Mouse (Mus musculus): Measurements from ENCODE around the gene Slc35g1.

Slc35g1 gene

GRCm38 (mm10) chr19:38395701-38396632, at the start of gene Slc35g1:
Gene Slc35g1 (plus strand): TSS chr19:38395980.
- in situ Hi-C loops (cut with MboI; ENCODE audit: low pct_unique_long_range_greater_than_20kb in 1 of 2, low sequenced_read_pairs in 2 of 2, unreplicated experiment in 1 of 2): no loop called here

GRCm38 (mm10) chr19:38348271-38349012, 47.3 kb upstream of the Slc35g1 start:
- in situ Hi-C loops (cut with MboI; ENCODE audit: low pct_unique_long_range_greater_than_20kb in 1 of 2, low sequenced_read_pairs in 2 of 2, unreplicated experiment in 1 of 2): loop anchor here in 1 of 2 experiments (10.0 to 25.0 kb wide), 2 partner anchors 114 to 286 kb away; partner anchors contain the start of gene Cep55

- in situ Hi-C loops (cut with MboI; ENCODE audit: low pct_unique_long_range_greater_than_20kb in 1 of 2, low sequenced_read_pairs in 2 of 2, unreplicated experiment in 1 of 2): loop anchor here in 1 of 2 experiments (10.0 to 25.0 kb wide), 2 partner anchors 114 to 287 kb away; partner anchors contain the start of gene Cep55
Observed at GRCm38 (mm10) chr19:38349013-38349341, 46.8 kb upstream of the Slc35g1 start.

GRCm38 (mm10) chr19:38351202-38351601, 44.6 kb upstream of the Slc35g1 start:
- in situ Hi-C loops (cut with MboI; ENCODE audit: low pct_unique_long_range_greater_than_20kb in 1 of 2, low sequenced_read_pairs in 2 of 2, unreplicated experiment in 1 of 2): loop anchor here (10.0 kb wide), 2 partner anchors 74 to 96 kb away; no protein-coding TSS in a partner anchor

GRCm38 (mm10) chr19:38351728-38352127, 44.1 kb upstream of the Slc35g1 start:
- in situ Hi-C loops (cut with MboI; ENCODE audit: low pct_unique_long_range_greater_than_20kb in 1 of 2, low sequenced_read_pairs in 2 of 2, unreplicated experiment in 1 of 2): loop anchor here (10.0 kb wide), 2 partner anchors 73 to 97 kb away; no protein-coding TSS in a partner anchor

- in situ Hi-C loops (cut with MboI; ENCODE audit: low pct_unique_long_range_greater_than_20kb in 1 of 2, low sequenced_read_pairs in 2 of 2, unreplicated experiment in 1 of 2): loop anchor here (10.0 kb wide), 2 partner anchors 72 to 98 kb away; no protein-coding TSS in a partner anchor
Observed at GRCm38 (mm10) chr19:38352495-38353130, 43.2 kb upstream of the Slc35g1 start.

GRCm38 (mm10) chr19:38354279-38354678, 41.5 kb upstream of the Slc35g1 start:
- in situ Hi-C loops (cut with MboI; ENCODE audit: low pct_unique_long_range_greater_than_20kb in 1 of 2, low sequenced_read_pairs in 2 of 2, unreplicated experiment in 1 of 2): loop anchor here (10.0 kb wide), 2 partner anchors 71 to 99 kb away; no protein-coding TSS in a partner anchor

GRCm38 (mm10) chr19:38354819-38355360, 40.9 kb upstream of the Slc35g1 start:
- in situ Hi-C loops (cut with MboI; ENCODE audit: low pct_unique_long_range_greater_than_20kb in 1 of 2, low sequenced_read_pairs in 2 of 2, unreplicated experiment in 1 of 2): loop anchor here (5.0 to 10.0 kb wide), 3 partner anchors 70 to 100 kb away; no protein-coding TSS in a partner anchor

GRCm38 (mm10) chr19:38356211-38356828, 39.5 kb upstream of the Slc35g1 start:
- in situ Hi-C loops (cut with MboI; ENCODE audit: low pct_unique_long_range_greater_than_20kb in 1 of 2, low sequenced_read_pairs in 2 of 2, unreplicated experiment in 1 of 2): loop anchor here (5.0 to 10.0 kb wide), 3 partner anchors 68 to 102 kb away; no protein-coding TSS in a partner anchor

GRCm38 (mm10) chr19:38357956-38358623, 37.7 kb upstream of the Slc35g1 start:
- in situ Hi-C loops (cut with MboI; ENCODE audit: low pct_unique_long_range_greater_than_20kb in 1 of 2, low sequenced_read_pairs in 2 of 2, unreplicated experiment in 1 of 2): loop anchor here (5.0 to 10.0 kb wide), 3 partner anchors 67 to 103 kb away; no protein-coding TSS in a partner anchor

- in situ Hi-C loops (cut with MboI; ENCODE audit: low pct_unique_long_range_greater_than_20kb in 1 of 2, low sequenced_read_pairs in 2 of 2, unreplicated experiment in 1 of 2): loop anchor here (5.0 to 10.0 kb wide), 3 partner anchors 66 to 104 kb away; no protein-coding TSS in a partner anchor
Observed at GRCm38 (mm10) chr19:38359287-38359686, 36.5 kb upstream of the Slc35g1 start.

- in situ Hi-C loops (cut with MboI; ENCODE audit: low pct_unique_long_range_greater_than_20kb in 1 of 2, low sequenced_read_pairs in 2 of 2, unreplicated experiment in 1 of 2): no loop called here
Observed at GRCm38 (mm10) chr19:38361850-38362249, 33.9 kb upstream of the Slc35g1 start.

GRCm38 (mm10) chr19:38363358-38363757, 32.4 kb upstream of the Slc35g1 start:
- in situ Hi-C loops (cut with MboI; ENCODE audit: low pct_unique_long_range_greater_than_20kb in 1 of 2, low sequenced_read_pairs in 2 of 2, unreplicated experiment in 1 of 2): no loop called here

- in situ Hi-C loops (cut with MboI; ENCODE audit: low pct_unique_long_range_greater_than_20kb in 1 of 2, low sequenced_read_pairs in 2 of 2, unreplicated experiment in 1 of 2): no loop called here
Observed at GRCm38 (mm10) chr19:38363879-38364659, 31.7 kb upstream of the Slc35g1 start.

- in situ Hi-C loops (cut with MboI; ENCODE audit: low pct_unique_long_range_greater_than_20kb in 1 of 2, low sequenced_read_pairs in 2 of 2, unreplicated experiment in 1 of 2): no loop called here
Observed at GRCm38 (mm10) chr19:38364939-38365614, 30.7 kb upstream of the Slc35g1 start.

Measured in mouse embryonic stem cell (cell line).